Mouse (Mus musculus) heart, postnatal 0 days (tissue): ENCODE data around the gene Ewsr1. TPM values are rescaled to one million over a fixed set of nuclear protein-coding genes. Genes with fewer than 3 reads are reported as not detected.

Experiments used
- ATAC-seq: fragments of 200-750 bp; cut with Nextera tagmentation; 2 replicates; pipeline ENCODE4 v1.8.0; 2017; ENCODE audit warnings: low read depth, moderate number of reproducible peaks, moderate library complexity; ENCODE audit not compliant: insufficient read depth
- DNase-seq: peaks from one replicate; pipeline ENCODE4 v3.0.0-alpha.2; 2016; ENCODE audit warnings: low spot score
- H3K27ac ChIP-seq: fragments of 300-500 bp; sonication (generic); 2 replicates; pipeline ENCODE4 v1.5.1; 2014; ENCODE audit warnings: low read depth, mild to moderate bottlenecking
- H3K27me3 ChIP-seq: fragments of 300-500 bp; sonication (generic); 2 replicates; pipeline ENCODE4 v1.6.1; 2014; ENCODE audit warnings: low read length, mixed read lengths; ENCODE audit not compliant: control insufficient read depth, insufficient read depth
- H3K36me3 ChIP-seq: fragments of 300-500 bp; sonication (generic); replicated peaks from 2 replicates; pipeline ENCODE4 v1.6.1; 2014; ENCODE audit warnings: low read length, mixed read lengths; ENCODE audit not compliant: control insufficient read depth, insufficient read depth
- H3K4me1 ChIP-seq: fragments of 300-500 bp; sonication (generic); 2 replicates; pipeline ENCODE4 v1.6.1; 2014; ENCODE audit warnings: antibody characterized with exemption; ENCODE audit not compliant: control insufficient read depth, insufficient read depth
- H3K4me2 ChIP-seq: fragments of 300-500 bp; sonication (generic); 2 replicates; pipeline ENCODE4 v1.6.1; 2014; ENCODE audit warnings: low read depth, mild to moderate bottlenecking, low read length, moderate library complexity
- H3K4me3 ChIP-seq: fragments of 300-500 bp; sonication (generic); 2 replicates; pipeline ENCODE4 v1.5.1; 2014; ENCODE audit warnings: low read depth, low read length
- H3K9ac ChIP-seq: fragments of 300-500 bp; sonication (generic); replicated peaks from 2 replicates; pipeline ENCODE4 v1.6.1; 2014; ENCODE audit warnings: low read depth, low read length, mixed read lengths
- H3K9me3 ChIP-seq: fragments of 300-500 bp; sonication (generic); replicated peaks from 2 replicates; pipeline ENCODE4 v1.6.1; 2016; ENCODE audit warnings: low read length; ENCODE audit not compliant: control insufficient read depth
- CTCF ChIP-seq: IDR thresholded peaks from 2 replicates; pipeline ENCODE4 v1.5.1; 2016; ENCODE audit warnings: antibody characterized with exemption, control low read depth, low read depth
- EP300 ChIP-seq: IDR thresholded peaks from 2 replicates; pipeline ENCODE4 v1.6.1; 2016; ENCODE audit warnings: antibody characterized with exemption, low read depth
- WGBS: fragments of 180-500 bp; shearing (Covaris S2); extraction: QIAGEN DNeasy Blood & Tissue Kit; methylation state at CpG from one replicate; pipeline ENCODE4 v1.1.7; 2014; 5-methylcytosine and 5-hydroxymethylcytosine counted together
- microRNA-seq: library from miRNA; unstranded; fragments of <30 nt; microRNA quantifications from one replicate; pipeline ENCODE4, GENCODE M21; 2016
- polyA plus RNA-seq: library from polyadenylated mRNA; unstranded; fragments of >200 nt; fragmentation: Nextera tagmentation; extraction: Ambion mirVana; gene quantifications from 2 replicates; pipeline ENCODE4 v1.2.1, GENCODE M21; 2015
- total RNA-seq: library from RNA; depleted of rRNA; stranded (reverse); fragments of >200 nt; gene quantifications from 2 replicates; pipeline ENCODE4 v1.2.3, GENCODE M21; 2014; ENCODE audit warnings: low replicate concordance; rRNA removed

Ewsr1 gene
- total and polyA plus RNA-seq, 2 experiments from 2014 or later, result 213 to 238 TPM

- 62% methylated on average over 8 of the region's 8 CpGs for WGBS
- TF ChIP-seq EP300, result no peak
- no peak for TF ChIP-seq CTCF
- no peak overlapping the region for H3K27ac ChIP-seq
- ATAC-seq, result no peak
- peaks cover 68% of the 10 kb centered on the region for H3K36me3 ChIP-seq
- H3K4me3 ChIP-seq, result no peak overlapping the region
- peaks cover 13% of the 10 kb centered on the region for H3K4me1 ChIP-seq
- H3K27me3 ChIP-seq, result no peaks in the 10 kb centered on the region
- H3K9me3 ChIP-seq, result no peaks in the 10 kb centered on the region
- H3K4me2 ChIP-seq, result no peak overlapping the region
- no peak overlapping the region for H3K9ac ChIP-seq
- DNase-seq, result no peak
Measured at GRCm38 (mm10) chr11:5037146-5037854, 61.8 kb downstream of the Ewsr1 start.

- DNase-seq (no peak), ATAC-seq (no peak)
- peaks cover 13% of the 10 kb centered on the region for H3K4me1 ChIP-seq
- no peaks in the 10 kb centered on the region for H3K9me3 ChIP-seq
- H3K9ac ChIP-seq, result no peak overlapping the region
- H3K27me3 ChIP-seq, result no peaks in the 10 kb centered on the region
- TF ChIP-seq CTCF (no peak), EP300 (no peak)
- no peak overlapping the region for H3K4me2 ChIP-seq
- H3K4me3 ChIP-seq, result no peak overlapping the region
- no peak overlapping the region for H3K27ac ChIP-seq
- peaks cover 70% of the 10 kb centered on the region for H3K36me3 ChIP-seq
- 90% methylated on average over 4 of the region's 4 CpGs for WGBS
Measured at GRCm38 (mm10) chr11:5035421-5035820, 63.6 kb downstream of the Ewsr1 start.

- Histone ChIP-seq H3K4me2 (no peak overlapping the region), H3K27ac (no peak overlapping the region; the same call in 1 of the 2 replicates), H3K4me3 (no peak overlapping the region), H3K27me3 (no peaks in the 10 kb centered on the region), H3K4me1 (peaks cover 13% of the 10 kb centered on the region), H3K9ac (no peak overlapping the region), H3K9me3 (no peaks in the 10 kb centered on the region), H3K36me3 (peaks cover 70% of the 10 kb centered on the region)
- DNase-seq, result peak; percentile 35
- peak; percentile 81 for ATAC-seq
- WGBS, result 35% methylated on average over 3 of the region's 3 CpGs
- no peak for TF ChIP-seq CTCF
Measured at GRCm38 (mm10) chr11:5033136-5033535, 65.9 kb downstream of the Ewsr1 start.

GRCm38 (mm10) chr11:5032706-5033105 is 66.4 kb downstream of the Ewsr1 start:
- no peak overlapping the region for H3K4me3 ChIP-seq
- peaks cover 74% of the 10 kb centered on the region for H3K36me3 ChIP-seq
- ATAC-seq (no peak), DNase-seq (no peak)
- no peak overlapping the region for H3K4me2 ChIP-seq
- no peak overlapping the region for H3K9ac ChIP-seq
- H3K27ac ChIP-seq, result no peak overlapping the region; the same call in 1 of the 2 replicates
- no peaks in the 10 kb centered on the region for H3K9me3 ChIP-seq
- peaks cover 13% of the 10 kb centered on the region for H3K4me1 ChIP-seq
- 89% methylated on average over 10 of the region's 10 CpGs for WGBS
- TF ChIP-seq CTCF, result no peak
- TF ChIP-seq EP300, result no peak
- no peaks in the 10 kb centered on the region for H3K27me3 ChIP-seq

- Histone ChIP-seq H3K4me3 (no peak overlapping the region), H3K9ac (no peak overlapping the region), H3K27ac (no peak overlapping the region), H3K9me3 (no peaks in the 10 kb centered on the region), H3K27me3 (no peaks in the 10 kb centered on the region), H3K4me2 (no peak overlapping the region), H3K4me1 (peaks cover 6% of the 10 kb centered on the region), H3K36me3 (peaks cover 78% of the 10 kb centered on the region)
- ATAC-seq, result no peak
- TF ChIP-seq CTCF (no peak), EP300 (no peak)
- no peak for DNase-seq
- WGBS, result 95% methylated on average over 7 of the region's 7 CpGs
Measured at GRCm38 (mm10) chr11:5028228-5028627, 70.8 kb downstream of the Ewsr1 start.

- 93% methylated on average over 1 of the region's 1 CpGs for WGBS
- no peak for TF ChIP-seq CTCF
- no peak for TF ChIP-seq EP300
- H3K4me2 ChIP-seq, result no peak overlapping the region
- no peak for DNase-seq
- H3K4me1 ChIP-seq, result no peaks in the 10 kb centered on the region
- H3K27me3 ChIP-seq, result no peaks in the 10 kb centered on the region
- no peaks in the 10 kb centered on the region for H3K9me3 ChIP-seq
- peaks cover 79% of the 10 kb centered on the region for H3K36me3 ChIP-seq
- no peak for ATAC-seq
- no peak overlapping the region for H3K4me3 ChIP-seq
- no peak overlapping the region for H3K9ac ChIP-seq
- H3K27ac ChIP-seq, result no peak overlapping the region
Measured at GRCm38 (mm10) chr11:5025108-5025507, 74.0 kb downstream of the Ewsr1 start.

Small RNAs within 50 kb of the gene (microRNA-seq; reads per million reads assigned to microRNA genes)
- gene Gm47296, result not detected

Other genes starting within 250 kb of the Ewsr1 start
- 50.0 and 56.3 TPM in 2 replicates for gene Nf2, start 249.7 kb downstream of the Ewsr1 start, total RNA-seq
- 33.5 and 36.7 TPM in 2 replicates for gene Nf2, start 249.7 kb downstream of the Ewsr1 start, polyA plus RNA-seq
- 7.4 and 8.0 TPM in 2 replicates for gene Nipsnap1, start 225.3 kb downstream of the Ewsr1 start, total RNA-seq
- gene Nipsnap1, start 225.3 kb downstream of the Ewsr1 start, polyA plus RNA-seq, result 10.1 and 10.6 TPM in 2 replicates
- gene Thoc5, start 203.9 kb downstream of the Ewsr1 start, total RNA-seq, result 11.9 and 17.2 TPM in 2 replicates
- 15.9 and 16.0 TPM in 2 replicates for gene Thoc5, start 203.9 kb downstream of the Ewsr1 start, polyA plus RNA-seq
- 0.04 TPM in 1 of 2 replicates, not detected in the other for gene Nefh, start 151.2 kb downstream of the Ewsr1 start, total RNA-seq
- 0.03 and 0.07 TPM in 2 replicates for gene Nefh, start 151.2 kb downstream of the Ewsr1 start, polyA plus RNA-seq
- gene Ap1b1, start 112.4 kb downstream of the Ewsr1 start, total RNA-seq, result 39.0 and 56.7 TPM in 2 replicates
- 27.4 and 29.6 TPM in 2 replicates for gene Ap1b1, start 112.4 kb downstream of the Ewsr1 start, polyA plus RNA-seq
- gene Rasl10a, start 41.1 kb downstream of the Ewsr1 start, total RNA-seq, result 2.7 TPM in 1 of 2 replicates, not detected in the other
- 0.85 and 1.1 TPM in 2 replicates for gene Rasl10a, start 41.1 kb downstream of the Ewsr1 start, polyA plus RNA-seq
- 21.9 and 28.5 TPM in 2 replicates for gene Gas2l1, start 33.9 kb downstream of the Ewsr1 start, total RNA-seq
- 11.5 and 12.0 TPM in 2 replicates for gene Gas2l1, start 33.9 kb downstream of the Ewsr1 start, polyA plus RNA-seq
- gene Rhbdd3, start 340 bp downstream of the Ewsr1 start, total RNA-seq, result 17.9 and 50.4 TPM in 2 replicates
- 28.5 and 28.8 TPM in 2 replicates for gene Rhbdd3, start 340 bp downstream of the Ewsr1 start, polyA plus RNA-seq
- 1.7 and 8.5 TPM in 2 replicates for gene Emid1, start 53.0 kb upstream of the Ewsr1 start, total RNA-seq
- gene Emid1, start 53.0 kb upstream of the Ewsr1 start, polyA plus RNA-seq, result 4.4 and 5.8 TPM in 2 replicates
- gene Kremen1, start 162.3 kb upstream of the Ewsr1 start, total RNA-seq, result 90.2 and 103 TPM in 2 replicates
- gene Kremen1, start 162.3 kb upstream of the Ewsr1 start, polyA plus RNA-seq, result 24.3 and 28.5 TPM in 2 replicates